Comparison of ENCODE assay signal across 25 mouse cellular contexts in genomic region chr2:154600586-154600985, GRCm38 (mm10). TPM values are rescaled to one million over a fixed set of nuclear protein-coding genes. Genes with fewer than 3 reads are reported as not detected.
DNase-seq lines count a peak whose midpoint lies in the region; ATAC-seq and TF ChIP-seq lines count a peak whose summit lies in the region.
"Had no signal": no experiment of that assay in that cellular context is flagged by ENCODE, and none has a peak within 500 bp of the region (broad histone marks: within the 10 kb centered on the region; RNA-seq: fewer than 3 reads in every experiment).

No protein-coding gene starts in this region.

- H3K27me3 ChIP-seq in liver, embryonic 14.5 days (ENCODE audit: control insufficient read depth, insufficient read depth, low read length): no peaks in the 10 kb centered on the region
- H3K27me3 ChIP-seq in CH12.LX (replicated peaks) (peaks cover 3% of the 10 kb centered on the region), Patski (no peaks in the 10 kb centered on the region)
- H3K27me3 ChIP-seq: heart, embryonic 12.5 days had no signal

- TF ChIP-seq POLR2A in CH12.LX (IDR thresholded peaks at IDR 0.05; ENCODE audit: low read depth, low read length): no peak

- no peaks in the 10 kb centered on the region; the same call in 1 of the 2 replicates for H3K36me3 ChIP-seq in liver, embryonic 14.5 days (replicated peaks; ENCODE audit: control insufficient read depth, insufficient read depth, low read depth)
- peaks cover 0 to 8% of the 10 kb centered on the region in 2 experiments for H3K36me3 ChIP-seq in CH12.LX (replicated peaks in 1 of 2; ENCODE audit: control insufficient read depth in 1 of 2, insufficient read depth in 1 of 2, low read length in 1 of 2)
- H3K36me3 ChIP-seq: embryonic facial prominence, embryonic 10.5 days; hindbrain, embryonic 10.5 days had no signal

- dilution Hi-C loops in CH12.LX (cut with MboI; ENCODE audit: extremely low pct_ligation_motif_present, extremely low pct_unique_long_range_greater_than_20kb, low sequenced_read_pairs): no loop called here

- WGBS in liver, embryonic 14.5 days (ENCODE audit: insufficient replicate concordance): 57% methylated on average over 6 of the region's 6 CpGs

- peak; percentile 26 for TF ChIP-seq CTCF in liver, embryonic 14.5 days (IDR thresholded peaks at IDR 0.05; ENCODE audit: low read depth)
- TF ChIP-seq CTCF in CH12.LX (conservative IDR thresholded peaks at IDR 0.05 in 1 of 2, IDR thresholded peaks at IDR 0.05 in 1 of 2; ENCODE audit: low read depth in 2 of 2, low read length in 2 of 2) (peak in 1 of 2 experiments; percentile 29; a peak in 2 of 4 replicates), Patski (IDR thresholded peaks at IDR 0.05) (peak; percentile 41)

- intact Hi-C loops in gastrocnemius, postnatal 14 days (cut with DNase I; ENCODE audit: low total_unique reads): no loop called here

- no peak overlapping the region for H3K9ac ChIP-seq in liver, embryonic 14.5 days (replicated peaks)
- H3K9ac ChIP-seq in CH12.LX (ENCODE audit: insufficient read depth, low read depth): no peak overlapping the region
- H3K9ac ChIP-seq: forebrain, embryonic 13.5 days; forebrain, postnatal 0 days; heart, embryonic 12.5 days; hindbrain, embryonic 14.5 days had no signal

- POLR2A ChIA-PET in Patski (lab: Charles Lee): no interaction called here

- H3K79me2 ChIP-seq in CH12.LX (replicated peaks; ENCODE audit: control insufficient read depth, extremely low read depth, insufficient read depth, poor library complexity, severe bottlenecking): no peaks in the 10 kb centered on the region

- H3K4me3 ChIP-seq in liver, embryonic 14.5 days (ENCODE audit: insufficient read depth in 1 of 2, low read depth in 2 of 2, low read length in 2 of 2): no peak overlapping the region
- H3K4me3 ChIP-seq in CH12.LX (replicated peaks in 1 of 3; ENCODE audit: low read depth in 2 of 3, low read length in 2 of 3, poor library complexity in 1 of 3): no peak overlapping the region
- H3K4me3 ChIP-seq: embryonic facial prominence, embryonic 10.5 days; forebrain, embryonic 13.5 days; heart, embryonic 12.5 days; hindbrain, embryonic 10.5 days had no signal

- peak; percentile 42 for DNase-seq in kidney, adult 9 months
- no peak for DNase-seq in kidney, adult 18-20 months
- no peak for DNase-seq in liver, embryonic 14.5 days (ENCODE audit: low read depth in 3 of 3, low spot score in 3 of 3)
- DNase-seq in liver (no peak), CH12.LX (ENCODE audit: extremely low read depth) (no peak), Patski (ENCODE audit: low read depth, low spot score) (no peak)
- no peak for DNase-seq in gastrocnemius, postnatal 14 days
- DNase-seq: adrenal gland, postnatal 25 days; cerebellum, adult 18-20 months; cerebellum, adult 9-11 months; cerebellum, postnatal 36 days; forebrain, postnatal 0 days; gastrocnemius, postnatal 25 days had no signal

- no peak overlapping the region for H3K27ac ChIP-seq in liver, embryonic 14.5 days
- H3K27ac ChIP-seq in CH12.LX (ENCODE audit: insufficient read depth, low read depth): no peak overlapping the region
- H3K27ac ChIP-seq: embryonic facial prominence, embryonic 10.5 days; forebrain, embryonic 13.5 days; hindbrain, embryonic 10.5 days; hindbrain, embryonic 14.5 days had no signal

- in situ Hi-C loops in CH12.LX (cut with MboI; ENCODE audit: low pct_ligation_motif_present, low pct_unique_long_range_greater_than_20kb, low sequenced_read_pairs) (no loop called here), Patski (cut with MboI; ENCODE audit: low pct_unique_long_range_greater_than_20kb) (no loop called here)

- ATAC-seq in liver, embryonic 14.5 days (ENCODE audit: insufficient read depth): no peak
- no peak for ATAC-seq in Patski
- ATAC-seq: forebrain, embryonic 13.5 days; forebrain, postnatal 0 days had no signal

- no peak for TF ChIP-seq EP300 in liver, embryonic 14.5 days (IDR thresholded peaks at IDR 0.05; ENCODE audit: low read depth)
- TF ChIP-seq EP300 in CH12.LX (IDR thresholded peaks at IDR 0.05; ENCODE audit: low read length): no peak

- H3K4me2 ChIP-seq in liver, embryonic 14.5 days (ENCODE audit: low read depth): no peak overlapping the region
- H3K4me2 ChIP-seq in CH12.LX (ENCODE audit: insufficient read depth, low read depth, poor library complexity, severe bottlenecking): no peak overlapping the region
- H3K4me2 ChIP-seq: forebrain, embryonic 13.5 days; heart, embryonic 12.5 days; hindbrain, embryonic 14.5 days had no signal

- H3K4me1 ChIP-seq in liver, embryonic 14.5 days (replicated peaks; ENCODE audit: control insufficient read depth in 2 of 2, insufficient read depth in 2 of 2, low read length in 1 of 2): peaks cover 14 to 21% of the 10 kb centered on the region in 2 experiments
- peaks cover 19 to 33% of the 10 kb centered on the region in 2 experiments for H3K4me1 ChIP-seq in CH12.LX (ENCODE audit: control insufficient read depth in 1 of 2, insufficient read depth in 2 of 2)

- no peak for TF ChIP-seq RAD21 in CH12.LX (IDR thresholded peaks at IDR 0.05; ENCODE audit: low read depth, low read length)

- CTCF ChIA-PET in Patski (lab: Charles Lee): interaction anchor here (1.1 kb wide), 1 partner anchor 10 kb away, joined by 4 read pairs; no protein-coding TSS in a partner anchor

- H3K9me3 ChIP-seq in liver, embryonic 14.5 days (ENCODE audit: control insufficient read depth, low read length): no peaks in the 10 kb centered on the region
- no peaks in the 10 kb centered on the region for H3K9me3 ChIP-seq in CH12.LX (replicated peaks; ENCODE audit: low read length)
- H3K9me3 ChIP-seq: embryonic facial prominence, embryonic 10.5 days; forebrain, embryonic 13.5 days; heart, embryonic 12.5 days; hindbrain, embryonic 10.5 days had no signal

TF ChIP-seq in CH12.LX, 34 proteins besides CTCF, POLR2A, EP300 and RAD21:
- TF ChIP-seq TBP (conservative IDR thresholded peaks at IDR 0.05; ENCODE audit: low read depth, low read length): 0 out of 2 replicates have a peak, but pooled peaks have one; percentile 28
- no peak for TF ChIP-seq ZNF384 (IDR thresholded peaks at IDR 0.05; ENCODE audit: low read depth, low read length)

RNA-seq across cellular contexts. Expression of gene Pxmp4, which starts 2.9 kb away (rescaled TPM):
- polyA plus RNA-seq in liver, embryonic 14.5 days (2012; rRNA removed): 18.7 and 27.6 TPM in 2 replicates
- 30.2 and 35.4 TPM in 2 replicates for polyA plus RNA-seq in liver, embryonic 14.5 days (2014; fragmentation: Nextera tagmentation; extraction: Ambion mirVana)
- 7.2 and 7.6 TPM in 2 replicates for total RNA-seq in CH12.LX (2012; rRNA removed)
- total RNA-seq in CH12.LX (2014; rRNA removed): 8.7 and 9.4 TPM in 2 replicates
- 5.5 and 6.0 TPM in 2 replicates for polyA plus RNA-seq in CH12.LX (2012; ENCODE audit: insufficient read length, low read depth)
- 17.0 TPM for polyA plus RNA-seq in Patski (2021)
- 10 to 100 TPM; 14.1 to 14.9 TPM for total RNA-seq in gastrocnemius, postnatal 14 days (2021)

RNA-seq across cellular contexts. Expression of gene Zfp341, which starts 12.5 kb away (rescaled TPM):
- polyA plus RNA-seq in liver, embryonic 14.5 days (2012; rRNA removed): 3.6 and 3.9 TPM in 2 replicates
- 1.1 and 2.2 TPM in 2 replicates for polyA plus RNA-seq in liver, embryonic 14.5 days (2014; fragmentation: Nextera tagmentation; extraction: Ambion mirVana)
- total RNA-seq in CH12.LX (2012; rRNA removed): 1.6 and 1.7 TPM in 2 replicates
- total RNA-seq in CH12.LX (2014; rRNA removed): 0.58 and 0.77 TPM in 2 replicates
- 4.1 and 4.4 TPM in 2 replicates for polyA plus RNA-seq in CH12.LX (2012; ENCODE audit: insufficient read length, low read depth)
- 3.1 TPM for polyA plus RNA-seq in Patski (2021)
- total RNA-seq in gastrocnemius, postnatal 14 days (2021): 1 to 10 TPM; 1.8 to 1.9 TPM

RNA-seq across cellular contexts. Expression of gene 4930519P11Rik, which starts 12.7 kb away (rescaled TPM):
- polyA plus RNA-seq in liver, embryonic 14.5 days (2012; rRNA removed): 0.35 TPM in 1 of 2 replicates, not detected in the other
- polyA plus RNA-seq in liver, embryonic 14.5 days (2014; fragmentation: Nextera tagmentation; extraction: Ambion mirVana): 0.32 TPM in 1 of 2 replicates, not detected in the other
- total RNA-seq in CH12.LX (2012; rRNA removed): not detected in 2 replicates
- not detected in 2 replicates for total RNA-seq in CH12.LX (2014; rRNA removed)
- polyA plus RNA-seq in CH12.LX (2012; ENCODE audit: insufficient read length, low read depth): not detected in 2 replicates
- 0.13 TPM for polyA plus RNA-seq in Patski (2021)
- under 1 TPM in 1 of 2 experiments, not detected in 1; 0.69 TPM for total RNA-seq in gastrocnemius, postnatal 14 days (2021)
- total RNA-seq: adrenal gland, adult 18-20 months; gastrocnemius, adult 18-20 months; gastrocnemius, postnatal 25 days; granulocyte monocyte progenitor cell, adult 5-6 weeks; heart, adult 8-10 months; heart, postnatal 25 days had no signal
- polyA plus RNA-seq: embryonic facial prominence, embryonic 10.5 days; embryonic facial prominence, embryonic 14.5 days; forebrain, postnatal 0 days; heart, embryonic 16.5 days; hindbrain, embryonic 10.5 days had no signal

RNA-seq across cellular contexts. Expression of gene E2f1, which starts 30.9 kb away (rescaled TPM):
- polyA plus RNA-seq in liver, embryonic 14.5 days (2012; rRNA removed): 26.2 and 26.4 TPM in 2 replicates
- polyA plus RNA-seq in liver, embryonic 14.5 days (2014; fragmentation: Nextera tagmentation; extraction: Ambion mirVana): 6.0 and 7.6 TPM in 2 replicates
- total RNA-seq in CH12.LX (2012; rRNA removed) (5.3 and 6.5 TPM in 2 replicates), CH12.LX (2014; rRNA removed) (4.5 and 5.1 TPM in 2 replicates)
- polyA plus RNA-seq in CH12.LX (2012; ENCODE audit: insufficient read length, low read depth) (19.4 and 19.6 TPM in 2 replicates), Patski (2021) (17.7 TPM)
- 1 to 10 TPM; 2.5 to 3.1 TPM for total RNA-seq in gastrocnemius, postnatal 14 days (2021)

RNA-seq across cellular contexts. Expression of gene Necab3, which starts 41.9 kb away (rescaled TPM):
- polyA plus RNA-seq in liver, embryonic 14.5 days (2012; rRNA removed): 0.80 and 1.7 TPM in 2 replicates
- polyA plus RNA-seq in liver, embryonic 14.5 days (2014; fragmentation: Nextera tagmentation; extraction: Ambion mirVana): 0.87 and 0.96 TPM in 2 replicates
- 0.80 and 2.8 TPM in 2 replicates for total RNA-seq in CH12.LX (2012; rRNA removed)
- total RNA-seq in CH12.LX (2014; rRNA removed): 0.87 and 1.7 TPM in 2 replicates
- polyA plus RNA-seq in CH12.LX (2012; ENCODE audit: insufficient read length, low read depth): 1.6 and 2.0 TPM in 2 replicates
- polyA plus RNA-seq in Patski (2021): 0.65 TPM
- 1 to 10 TPM; 1.1 to 1.2 TPM for total RNA-seq in gastrocnemius, postnatal 14 days (2021)
